Mouse (Mus musculus): ENCODE measurements around the gene Rapgef4. TPM values are rescaled to one million over a fixed set of nuclear protein-coding genes. Genes with fewer than 3 reads are reported as not detected.

Gene Rapgef4
- polyA plus RNA-seq, 3 experiments from 2014 or later: 0.87 to 8.7 (median 8.6) TPM

DNA sequence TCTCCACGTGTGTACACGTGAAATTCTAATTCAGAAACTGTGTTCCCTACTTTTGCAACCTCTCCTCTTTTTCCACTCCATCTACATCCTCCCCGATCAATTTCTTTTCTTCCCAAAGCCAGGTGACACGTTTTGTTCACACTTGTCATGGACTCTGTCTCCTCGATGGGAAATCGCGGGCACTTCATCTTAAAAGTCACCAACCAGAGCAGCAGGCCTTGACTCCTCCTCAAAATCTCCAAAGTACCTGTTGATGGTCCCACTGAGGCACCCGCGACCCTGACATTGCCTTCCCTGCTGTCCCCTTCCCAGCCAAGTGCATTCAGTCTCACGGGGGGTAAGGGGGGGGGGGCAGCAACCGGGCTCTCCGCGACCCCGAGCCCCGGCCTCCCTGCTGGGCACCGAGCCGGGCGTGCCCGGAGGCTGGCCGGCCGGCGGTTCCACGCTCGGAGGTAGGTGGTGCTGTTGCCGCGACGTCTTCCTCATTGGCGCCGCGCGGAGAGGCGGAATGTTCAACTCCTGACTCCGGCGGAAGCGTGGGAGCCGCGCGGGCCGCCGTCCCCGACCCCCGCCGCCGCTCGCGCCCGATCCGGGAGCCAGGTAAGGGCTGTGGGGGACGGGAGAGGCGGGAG lies 304.3 kb downstream of the Rapgef4 start, which contains the start of gene Map3k20:
Gene Map3k20 (plus strand): TSS at position 382 of the 632 bp plus-strand sequence.
- peak; percentile 16 for ATAC-seq

- no peak for ATAC-seq
These were observed 305.0 kb downstream of the Rapgef4 start for GRCm38 (mm10) chr2:72285888-72286661.

- no peak for ATAC-seq
These were observed 306.1 kb downstream of the Rapgef4 start for GRCm38 (mm10) chr2:72287142-72287541.

- ATAC-seq: no peak
These were observed 308.0 kb downstream of the Rapgef4 start for GRCm38 (mm10) chr2:72288932-72289534.

GRCm38 (mm10) chr2:72291103-72291502 lies 310.1 kb downstream of the Rapgef4 start:
- no peak for ATAC-seq

DNA sequence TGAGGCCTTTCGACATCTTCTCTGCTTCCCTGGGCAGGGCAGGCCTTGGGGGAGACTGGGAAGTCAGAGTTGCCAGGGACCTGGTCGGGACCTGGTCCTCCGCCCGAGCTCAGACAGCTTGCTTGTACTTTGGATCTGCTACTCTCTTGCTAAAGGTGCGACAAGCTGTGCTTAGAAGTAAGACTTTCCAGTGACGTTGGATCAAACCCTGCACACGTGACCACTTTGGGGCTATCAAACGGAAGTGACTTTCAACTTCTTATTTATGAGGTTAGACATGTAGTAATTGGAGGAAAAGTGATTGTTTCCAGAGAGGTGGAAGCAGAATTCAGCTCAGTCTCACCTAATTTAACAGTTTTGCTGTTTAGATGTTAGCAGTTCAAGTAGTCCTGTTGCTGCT lies 311.5 kb downstream of the Rapgef4 start:
- ATAC-seq: no peak

DNA sequence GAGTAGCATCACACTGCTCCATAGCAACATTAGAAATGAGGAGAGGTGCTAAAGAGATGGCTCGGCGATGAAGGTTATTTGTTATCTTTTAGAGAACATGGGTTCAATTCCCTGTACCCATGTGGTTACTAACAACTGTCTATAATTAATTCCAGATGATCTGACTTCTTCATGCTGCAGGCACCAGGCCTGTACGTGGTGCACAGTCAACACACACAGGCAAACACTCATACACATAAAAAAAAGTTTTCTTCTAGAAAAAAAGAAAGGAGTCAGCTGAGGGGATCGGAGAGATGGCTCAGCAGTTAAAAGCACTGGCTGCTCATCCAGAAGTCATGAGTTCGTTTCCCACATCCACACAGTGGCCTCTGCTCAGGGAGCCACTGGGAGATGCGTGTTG lies 314.0 kb downstream of the Rapgef4 start:
- no peak for ATAC-seq

- no peak for ATAC-seq
These were observed 316.1 kb downstream of the Rapgef4 start for GRCm38 (mm10) chr2:72296984-72297715.

DNA sequence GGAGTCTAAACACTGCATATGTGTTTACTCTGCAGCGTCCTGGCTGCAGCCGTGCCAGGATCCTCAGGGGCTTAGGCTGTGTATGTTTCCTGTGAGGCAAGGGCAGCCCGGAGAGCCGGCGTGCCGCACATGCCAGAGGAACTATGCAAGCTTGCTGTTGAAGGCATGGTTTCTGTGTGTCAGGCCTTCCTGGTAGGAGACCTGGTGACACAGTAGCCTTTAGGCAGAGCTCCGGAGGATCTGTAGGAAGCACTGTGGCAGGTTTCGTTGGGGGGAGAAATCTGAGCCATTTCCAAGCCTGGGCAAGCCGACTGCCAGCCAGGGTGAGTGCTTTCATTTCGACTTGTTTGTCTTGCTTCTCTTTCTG lies 316.7 kb downstream of the Rapgef4 start:
- no peak for ATAC-seq

DNA sequence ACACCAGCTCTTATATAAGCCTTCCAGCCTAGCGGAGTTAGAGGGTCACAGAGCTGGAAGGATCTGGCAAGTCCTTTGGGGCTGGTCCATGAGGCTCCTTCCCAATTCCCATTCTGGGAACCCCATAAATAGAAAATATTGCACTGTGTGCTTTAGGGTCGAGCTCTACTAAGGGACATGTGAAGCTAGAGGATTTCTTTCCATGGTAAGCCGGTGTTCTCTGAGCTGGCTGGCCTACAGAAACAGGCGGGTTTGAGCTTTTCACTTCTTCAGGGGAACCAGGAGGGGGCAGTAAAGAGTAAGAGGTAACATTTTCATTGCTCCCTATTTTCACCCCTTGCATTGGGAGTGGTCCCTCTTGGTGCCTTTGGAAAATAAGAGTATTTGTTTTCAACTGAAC lies 317.4 kb downstream of the Rapgef4 start:
- ATAC-seq: no peak

DNA sequence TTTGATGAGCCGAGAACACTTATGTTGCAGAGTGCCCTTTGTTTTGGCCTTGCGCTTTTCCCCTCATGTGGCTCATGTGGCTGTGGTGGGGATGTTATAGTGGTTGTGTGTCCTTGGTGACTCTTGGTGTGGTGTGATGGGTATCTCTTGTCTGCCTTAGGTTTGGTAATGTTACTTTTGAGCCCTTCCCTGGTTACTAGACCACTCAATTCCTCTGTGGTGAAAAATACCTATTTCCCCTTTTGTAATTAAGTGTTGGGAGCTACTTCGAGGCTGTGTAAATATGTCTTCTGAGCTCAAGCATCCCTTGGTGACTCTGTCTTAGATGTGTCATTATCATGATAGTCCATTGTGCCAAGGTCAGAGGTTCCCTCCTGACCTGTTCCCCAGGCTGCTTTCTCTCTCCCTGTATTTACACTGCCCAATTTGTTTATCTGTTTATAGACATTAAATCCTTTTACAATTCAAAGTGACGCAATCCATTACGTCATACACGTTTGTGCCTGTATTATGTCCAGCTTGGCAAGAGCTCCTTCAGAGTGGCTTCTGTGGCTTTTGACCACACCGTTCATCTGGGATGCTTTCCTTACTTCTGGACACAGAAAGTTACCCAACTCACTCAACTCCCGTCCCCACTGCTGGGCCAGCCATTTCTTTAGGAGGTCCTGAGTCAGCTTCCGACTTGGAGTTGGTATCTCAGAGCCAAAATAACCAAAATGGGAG lies 320.3 kb downstream of the Rapgef4 start:
- no peak for ATAC-seq

GRCm38 (mm10) chr2:72305738-72306137 lies 324.7 kb downstream of the Rapgef4 start:
- no peak for ATAC-seq

Other genes starting within 250 kb of the Rapgef4 start
- 10 to 100 TPM; 23.9 to 54.9 (median 42.7) TPM for gene Itga6, start 235.6 kb upstream of the Rapgef4 start, polyA plus RNA-seq (2017; shearing (Covaris generic))
- 10 to 100 TPM; 13.5 to 36.2 (median 20.6) TPM for gene Pdk1, start 108.0 kb upstream of the Rapgef4 start, polyA plus RNA-seq (2017; shearing (Covaris generic))

All from inflammation-experienced regulatory T-cells, adult 6 months (primary cell).